Mouse (Mus musculus): ENCODE results near the gene Bik. TPM values are rescaled to one million over a fixed set of nuclear protein-coding genes. Genes with fewer than 3 reads are reported as not detected.

Gene Bik
- polyA plus RNA-seq, 1 experiment from 2014 or later: 6.2 TPM

- WGBS (ENCODE audit: insufficient replicate concordance): 0% methylated on average over 26 of the region's 28 CpGs
- ATAC-seq: peak; percentile 81
- H3K4me1 ChIP-seq (ENCODE audit: insufficient read depth): peaks cover 30% of the 10 kb centered on the region
Measured at GRCm38 (mm10) chr15:83563327-83563856, 36.7 kb downstream of the Bik start, which contains the start of the genes Tspo and Mcat. Gene Tspo, plus strand, starts transcription at chr15:83563592. Gene Mcat, minus strand, starts transcription at chr15:83563787.

GRCm38 (mm10) chr15:83563857-83564651, 37.4 kb downstream of the Bik start:
- Histone ChIP-seq H3K36me3 (replicated peaks; ENCODE audit: insufficient read depth, low read length) (no peaks in the 10 kb centered on the region), H3K27ac (ENCODE audit: low read depth) (peak overlapping the region; percentile 94), H3K27me3 (ENCODE audit: insufficient read depth, low read length) (no peaks in the 10 kb centered on the region), H3K4me1 (ENCODE audit: insufficient read depth) (peaks cover 30% of the 10 kb centered on the region), H3K9ac (replicated peaks) (peak overlapping the region; percentile 75), H3K9me3 (ENCODE audit: low read length) (no peaks in the 10 kb centered on the region), H3K4me3 (ENCODE audit: low read depth, low read length) (peak overlapping the region; percentile 72), H3K4me2 (ENCODE audit: low read depth, low read length) (peak overlapping the region; percentile 90)
- WGBS (ENCODE audit: insufficient replicate concordance): 2% methylated on average over 27 of the region's 27 CpGs
- DNase-seq (peak; percentile 70), ATAC-seq (peak; percentile 27)
- TF ChIP-seq CTCF (IDR thresholded peaks at IDR 0.05; ENCODE audit: low read depth) (no peak), EP300 (IDR thresholded peaks at IDR 0.05; ENCODE audit: low read depth) (no peak)

More at GRCm38 (mm10) chr15:83563327-83563856, 36.7 kb downstream of the Bik start, which contains the start of the genes Tspo and Mcat:
- Histone ChIP-seq H3K9me3 (ENCODE audit: low read length) (no peaks in the 10 kb centered on the region), H3K9ac (replicated peaks) (peak within 1 kb of the TSS; percentile 75), H3K4me2 (ENCODE audit: low read depth, low read length) (peak within 1 kb of the TSS; percentile 90), H3K36me3 (replicated peaks; ENCODE audit: insufficient read depth, low read length) (no peaks in the 10 kb centered on the region), H3K4me3 (ENCODE audit: low read depth, low read length) (peak within 1 kb of the TSS; percentile 72), H3K27ac (ENCODE audit: low read depth) (peak within 1 kb of the TSS; percentile 94), H3K27me3 (ENCODE audit: insufficient read depth, low read length) (no peaks in the 10 kb centered on the region)
- no peak for TF ChIP-seq EP300 (IDR thresholded peaks at IDR 0.05; ENCODE audit: low read depth)
- peak; percentile 10 for TF ChIP-seq CTCF (IDR thresholded peaks at IDR 0.05; ENCODE audit: low read depth)
- peak; percentile 88 for DNase-seq

GRCm38 (mm10) chr15:83565434-83565833, 38.8 kb downstream of the Bik start:
- WGBS (ENCODE audit: insufficient replicate concordance): 57% methylated on average over 3 of the region's 3 CpGs
- peak; percentile 56 for DNase-seq
- peak overlapping the region; percentile 65 for H3K27ac ChIP-seq (ENCODE audit: low read depth)

GRCm38 (mm10) chr15:83566006-83566405, 39.3 kb downstream of the Bik start:
- no peak for ATAC-seq
- no peak for DNase-seq
- H3K27me3 ChIP-seq (ENCODE audit: insufficient read depth, low read length): no peaks in the 10 kb centered on the region
- H3K36me3 ChIP-seq (replicated peaks; ENCODE audit: insufficient read depth, low read length): no peaks in the 10 kb centered on the region
- TF ChIP-seq CTCF (IDR thresholded peaks at IDR 0.05; ENCODE audit: low read depth) (no peak), EP300 (IDR thresholded peaks at IDR 0.05; ENCODE audit: low read depth) (no peak)
- peak overlapping the region; percentile 11; the same call in 1 of the 2 replicates for H3K4me3 ChIP-seq (ENCODE audit: low read depth, low read length)
- peak overlapping the region; percentile 90 for H3K4me2 ChIP-seq (ENCODE audit: low read depth, low read length)
- H3K4me1 ChIP-seq (ENCODE audit: insufficient read depth): peaks cover 28% of the 10 kb centered on the region
- peak overlapping the region; percentile 59; the same call in 1 of the 2 replicates for H3K9ac ChIP-seq (replicated peaks)
- H3K27ac ChIP-seq (ENCODE audit: low read depth): peak overlapping the region; percentile 65
- WGBS (ENCODE audit: insufficient replicate concordance): 76% methylated on average over 5 of the region's 5 CpGs
- no peaks in the 10 kb centered on the region for H3K9me3 ChIP-seq (ENCODE audit: low read length)

More at GRCm38 (mm10) chr15:83565434-83565833, 38.8 kb downstream of the Bik start:
- TF ChIP-seq EP300 (IDR thresholded peaks at IDR 0.05; ENCODE audit: low read depth) (no peak), CTCF (IDR thresholded peaks at IDR 0.05; ENCODE audit: low read depth) (no peak)
- peak overlapping the region; percentile 90 for H3K4me2 ChIP-seq (ENCODE audit: low read depth, low read length)
- H3K36me3 ChIP-seq (replicated peaks; ENCODE audit: insufficient read depth, low read length): no peaks in the 10 kb centered on the region
- H3K4me1 ChIP-seq (ENCODE audit: insufficient read depth): peaks cover 30% of the 10 kb centered on the region
- H3K27me3 ChIP-seq (ENCODE audit: insufficient read depth, low read length): no peaks in the 10 kb centered on the region
- ATAC-seq: peak; percentile 70
- H3K9ac ChIP-seq (replicated peaks): peak overlapping the region; percentile 59
- peak overlapping the region; percentile 11; the same call in 1 of the 2 replicates for H3K4me3 ChIP-seq (ENCODE audit: low read depth, low read length)
- H3K9me3 ChIP-seq (ENCODE audit: low read length): no peaks in the 10 kb centered on the region

- no peak for ATAC-seq
- no peak for TF ChIP-seq EP300 (IDR thresholded peaks at IDR 0.05; ENCODE audit: low read depth)
- no peak for TF ChIP-seq CTCF (IDR thresholded peaks at IDR 0.05; ENCODE audit: low read depth)
Measured at GRCm38 (mm10) chr15:83567728-83568127, 41.1 kb downstream of the Bik start.

GRCm38 (mm10) chr15:83568544-83568943, 41.9 kb downstream of the Bik start:
- 86% methylated on average over 5 of the region's 5 CpGs for WGBS (ENCODE audit: insufficient replicate concordance)
- no peak for DNase-seq
- H3K9me3 ChIP-seq (ENCODE audit: low read length): no peaks in the 10 kb centered on the region

More at GRCm38 (mm10) chr15:83567728-83568127, 41.1 kb downstream of the Bik start:
- Histone ChIP-seq H3K9ac (replicated peaks) (no peak overlapping the region), H3K27ac (ENCODE audit: low read depth) (no peak overlapping the region), H3K4me2 (ENCODE audit: low read depth, low read length) (no peak overlapping the region), H3K9me3 (ENCODE audit: low read length) (no peaks in the 10 kb centered on the region), H3K4me3 (ENCODE audit: low read depth, low read length) (no peak overlapping the region), H3K36me3 (replicated peaks; ENCODE audit: insufficient read depth, low read length) (peaks cover 14% of the 10 kb centered on the region), H3K4me1 (ENCODE audit: insufficient read depth) (peaks cover 33% of the 10 kb centered on the region), H3K27me3 (ENCODE audit: insufficient read depth, low read length) (no peaks in the 10 kb centered on the region)
- 76% methylated on average over 3 of the region's 3 CpGs for WGBS (ENCODE audit: insufficient replicate concordance)
- no peak for DNase-seq

More at GRCm38 (mm10) chr15:83568544-83568943, 41.9 kb downstream of the Bik start:
- ATAC-seq: no peak
- Histone ChIP-seq H3K4me3 (ENCODE audit: low read depth, low read length) (no peak overlapping the region), H3K4me1 (ENCODE audit: insufficient read depth) (peaks cover 29% of the 10 kb centered on the region), H3K27ac (ENCODE audit: low read depth) (no peak overlapping the region), H3K4me2 (ENCODE audit: low read depth, low read length) (no peak overlapping the region), H3K36me3 (replicated peaks; ENCODE audit: insufficient read depth, low read length) (peaks cover 19% of the 10 kb centered on the region), H3K9ac (replicated peaks) (no peak overlapping the region), H3K27me3 (ENCODE audit: insufficient read depth, low read length) (no peaks in the 10 kb centered on the region)
- TF ChIP-seq EP300 (IDR thresholded peaks at IDR 0.05; ENCODE audit: low read depth): no peak
- no peak for TF ChIP-seq CTCF (IDR thresholded peaks at IDR 0.05; ENCODE audit: low read depth)

Data from liver, postnatal 0 days (tissue).